Mouse (Mus musculus): ENCODE data around the gene Adgra1. TPM values are rescaled to one million over a fixed set of nuclear protein-coding genes. Genes with fewer than 3 reads are reported as not detected.

The Adgra1 gene
- 0.46 and 1.0 TPM in 2 replicates for polyA plus RNA-seq (2015; fragmentation: Nextera tagmentation; extraction: Ambion mirVana)

GRCm38 (mm10) chr7:139834036-139834435, at the start of gene Adgra1:
Adgra1 (plus strand) TSS chr7:139834174.
- Histone ChIP-seq H3K9me3 (ENCODE audit: low read length) (no peaks in the 10 kb centered on the region), H3K27ac (ENCODE audit: low read length) (no peak within 1 kb of the TSS), H3K27me3 (ENCODE audit: insufficient read depth, low read length) (peaks cover 9% of the 10 kb centered on the region), H3K4me3 (ENCODE audit: low read length) (peak within 1 kb of the TSS; percentile 21), H3K36me3 (ENCODE audit: insufficient read depth, low read length) (no peaks in the 10 kb centered on the region), H3K9ac (replicated peaks; ENCODE audit: low read length) (no peak within 1 kb of the TSS), H3K4me1 (ENCODE audit: insufficient read depth, low read length) (peaks cover 19% of the 10 kb centered on the region), H3K4me2 (replicated peaks; ENCODE audit: low read depth, low read length) (peak within 1 kb of the TSS; percentile 47)
- peak; percentile 88 for ATAC-seq (ENCODE audit: low FRiP score, low TSS enrichment)
- WGBS = 1% methylated on average over 27 of the region's 27 CpGs

GRCm38 (mm10) chr7:139787382-139787781, 46.6 kb upstream of the Adgra1 start:
- no peaks in the 10 kb centered on the region for H3K4me1 ChIP-seq (ENCODE audit: insufficient read depth, low read length)
- H3K4me2 ChIP-seq (replicated peaks; ENCODE audit: low read depth, low read length) = no peak overlapping the region
- no peak for ATAC-seq (ENCODE audit: low FRiP score, low TSS enrichment)
- no peaks in the 10 kb centered on the region for H3K27me3 ChIP-seq (ENCODE audit: insufficient read depth, low read length)
- H3K9me3 ChIP-seq (ENCODE audit: low read length) = no peaks in the 10 kb centered on the region
- H3K27ac ChIP-seq (ENCODE audit: low read length) = no peak overlapping the region
- H3K36me3 ChIP-seq (ENCODE audit: insufficient read depth, low read length) = no peaks in the 10 kb centered on the region
- no peak overlapping the region for H3K9ac ChIP-seq (replicated peaks; ENCODE audit: low read length)
- H3K4me3 ChIP-seq (ENCODE audit: low read length) = no peak overlapping the region
- WGBS = 78% methylated on average over 2 of the region's 2 CpGs

- H3K36me3 ChIP-seq (ENCODE audit: insufficient read depth, low read length) = no peaks in the 10 kb centered on the region
- peak; percentile 79; the same call in 1 of the 2 replicates for ATAC-seq (ENCODE audit: low FRiP score, low TSS enrichment)
- no peak overlapping the region for H3K4me3 ChIP-seq (ENCODE audit: low read length)
- no peaks in the 10 kb centered on the region for H3K9me3 ChIP-seq (ENCODE audit: low read length)
- H3K9ac ChIP-seq (replicated peaks; ENCODE audit: low read length) = no peak overlapping the region
- no peak overlapping the region for H3K4me2 ChIP-seq (replicated peaks; ENCODE audit: low read depth, low read length)
- H3K27me3 ChIP-seq (ENCODE audit: insufficient read depth, low read length) = no peaks in the 10 kb centered on the region
- no peaks in the 10 kb centered on the region for H3K4me1 ChIP-seq (ENCODE audit: insufficient read depth, low read length)
- WGBS = 63% methylated on average over 11 of the region's 11 CpGs
- no peak overlapping the region for H3K27ac ChIP-seq (ENCODE audit: low read length)
Observed at GRCm38 (mm10) chr7:139788927-139789326, 45.0 kb upstream of the Adgra1 start.

- ATAC-seq (ENCODE audit: low FRiP score, low TSS enrichment) = no peak
Observed at GRCm38 (mm10) chr7:139789718-139790117, 44.3 kb upstream of the Adgra1 start.

GRCm38 (mm10) chr7:139791601-139792000, 42.4 kb upstream of the Adgra1 start:
- no peak overlapping the region for H3K4me3 ChIP-seq (ENCODE audit: low read length)
- no peaks in the 10 kb centered on the region for H3K27me3 ChIP-seq (ENCODE audit: insufficient read depth, low read length)
- H3K4me2 ChIP-seq (replicated peaks; ENCODE audit: low read depth, low read length) = no peak overlapping the region
- H3K9ac ChIP-seq (replicated peaks; ENCODE audit: low read length) = no peak overlapping the region
- no peaks in the 10 kb centered on the region for H3K36me3 ChIP-seq (ENCODE audit: insufficient read depth, low read length)
- no peak for ATAC-seq (ENCODE audit: low FRiP score, low TSS enrichment)
- H3K9me3 ChIP-seq (ENCODE audit: low read length) = no peaks in the 10 kb centered on the region
- WGBS = 80% methylated on average over 9 of the region's 9 CpGs
- no peaks in the 10 kb centered on the region for H3K4me1 ChIP-seq (ENCODE audit: insufficient read depth, low read length)
- no peak overlapping the region for H3K27ac ChIP-seq (ENCODE audit: low read length)

More at GRCm38 (mm10) chr7:139789718-139790117, 44.3 kb upstream of the Adgra1 start:
- Histone ChIP-seq H3K9ac (replicated peaks; ENCODE audit: low read length) (no peak overlapping the region), H3K9me3 (ENCODE audit: low read length) (no peaks in the 10 kb centered on the region), H3K4me2 (replicated peaks; ENCODE audit: low read depth, low read length) (no peak overlapping the region), H3K4me1 (ENCODE audit: insufficient read depth, low read length) (no peaks in the 10 kb centered on the region), H3K36me3 (ENCODE audit: insufficient read depth, low read length) (no peaks in the 10 kb centered on the region), H3K27me3 (ENCODE audit: insufficient read depth, low read length) (no peaks in the 10 kb centered on the region), H3K4me3 (ENCODE audit: low read length) (no peak overlapping the region), H3K27ac (ENCODE audit: low read length) (no peak overlapping the region)
- 64% methylated on average over 4 of the region's 4 CpGs for WGBS

GRCm38 (mm10) chr7:139795004-139795605, 38.9 kb upstream of the Adgra1 start:
- Histone ChIP-seq H3K9ac (replicated peaks; ENCODE audit: low read length) (no peak overlapping the region), H3K27ac (ENCODE audit: low read length) (no peak overlapping the region), H3K36me3 (ENCODE audit: insufficient read depth, low read length) (no peaks in the 10 kb centered on the region), H3K4me1 (ENCODE audit: insufficient read depth, low read length) (0 out of 2 replicates have a peak, but pooled peaks cover 5% of the 10 kb centered on the region), H3K4me2 (replicated peaks; ENCODE audit: low read depth, low read length) (no peak overlapping the region), H3K27me3 (ENCODE audit: insufficient read depth, low read length) (no peaks in the 10 kb centered on the region), H3K9me3 (ENCODE audit: low read length) (no peaks in the 10 kb centered on the region), H3K4me3 (ENCODE audit: low read length) (no peak overlapping the region)
- no peak for ATAC-seq (ENCODE audit: low FRiP score, low TSS enrichment)
- 85% methylated on average over 9 of the region's 9 CpGs for WGBS

- 0 out of 2 replicates have a peak overlapping the region, but pooled peaks have one; percentile 12 for H3K27ac ChIP-seq (ENCODE audit: low read length)
- WGBS = 49% methylated on average over 9 of the region's 9 CpGs
- 0 out of 2 replicates have a peak, but pooled peaks cover 5% of the 10 kb centered on the region for H3K4me1 ChIP-seq (ENCODE audit: insufficient read depth, low read length)
- no peaks in the 10 kb centered on the region for H3K27me3 ChIP-seq (ENCODE audit: insufficient read depth, low read length)
- no peak overlapping the region for H3K4me3 ChIP-seq (ENCODE audit: low read length)
- no peak overlapping the region for H3K4me2 ChIP-seq (replicated peaks; ENCODE audit: low read depth, low read length)
- no peak overlapping the region for H3K9ac ChIP-seq (replicated peaks; ENCODE audit: low read length)
- no peaks in the 10 kb centered on the region for H3K9me3 ChIP-seq (ENCODE audit: low read length)
- peak; percentile 85 for ATAC-seq (ENCODE audit: low FRiP score, low TSS enrichment)
- H3K36me3 ChIP-seq (ENCODE audit: insufficient read depth, low read length) = no peaks in the 10 kb centered on the region
Observed at GRCm38 (mm10) chr7:139797186-139798109, 36.5 kb upstream of the Adgra1 start.

- Histone ChIP-seq H3K4me3 (ENCODE audit: low read length) (no peak overlapping the region), H3K36me3 (ENCODE audit: insufficient read depth, low read length) (no peaks in the 10 kb centered on the region), H3K9ac (replicated peaks; ENCODE audit: low read length) (no peak overlapping the region), H3K4me1 (ENCODE audit: insufficient read depth, low read length) (no peaks in the 10 kb centered on the region), H3K27me3 (ENCODE audit: insufficient read depth, low read length) (no peaks in the 10 kb centered on the region), H3K9me3 (ENCODE audit: low read length) (no peaks in the 10 kb centered on the region), H3K4me2 (replicated peaks; ENCODE audit: low read depth, low read length) (no peak overlapping the region), H3K27ac (ENCODE audit: low read length) (no peak overlapping the region)
- ATAC-seq (ENCODE audit: low FRiP score, low TSS enrichment) = no peak
- 63% methylated on average over 8 of the region's 8 CpGs for WGBS
Observed at GRCm38 (mm10) chr7:139806175-139806601, 27.8 kb upstream of the Adgra1 start.

GRCm38 (mm10) chr7:139810036-139810435, 23.9 kb upstream of the Adgra1 start:
- ATAC-seq (ENCODE audit: low FRiP score, low TSS enrichment) = no peak
- Histone ChIP-seq H3K9me3 (ENCODE audit: low read length) (peaks cover 8% of the 10 kb centered on the region), H3K4me1 (ENCODE audit: insufficient read depth, low read length) (no peaks in the 10 kb centered on the region), H3K27me3 (ENCODE audit: insufficient read depth, low read length) (no peaks in the 10 kb centered on the region), H3K4me2 (replicated peaks; ENCODE audit: low read depth, low read length) (no peak overlapping the region), H3K27ac (ENCODE audit: low read length) (no peak overlapping the region), H3K4me3 (ENCODE audit: low read length) (no peak overlapping the region), H3K36me3 (ENCODE audit: insufficient read depth, low read length) (no peaks in the 10 kb centered on the region), H3K9ac (replicated peaks; ENCODE audit: low read length) (no peak overlapping the region)
- 29% methylated on average over 6 of the region's 6 CpGs for WGBS

- H3K4me1 ChIP-seq (ENCODE audit: insufficient read depth, low read length) = no peaks in the 10 kb centered on the region
- H3K27ac ChIP-seq (ENCODE audit: low read length) = no peak overlapping the region
- no peak for ATAC-seq (ENCODE audit: low FRiP score, low TSS enrichment)
- WGBS = 92% methylated on average over 7 of the region's 7 CpGs
- peaks cover 8% of the 10 kb centered on the region for H3K9me3 ChIP-seq (ENCODE audit: low read length)
- H3K4me2 ChIP-seq (replicated peaks; ENCODE audit: low read depth, low read length) = no peak overlapping the region
- H3K9ac ChIP-seq (replicated peaks; ENCODE audit: low read length) = no peak overlapping the region
- no peaks in the 10 kb centered on the region for H3K27me3 ChIP-seq (ENCODE audit: insufficient read depth, low read length)
- H3K36me3 ChIP-seq (ENCODE audit: insufficient read depth, low read length) = no peaks in the 10 kb centered on the region
- no peak overlapping the region for H3K4me3 ChIP-seq (ENCODE audit: low read length)
Observed at GRCm38 (mm10) chr7:139811706-139812105, 22.3 kb upstream of the Adgra1 start.

All from kidney, embryonic 16.5 days (tissue).